In genomic region chr6:8791781-8792180, GRCm38 (mm10) we compare ENCODE assay signal across 22 mouse cellular contexts. TPM values are rescaled to one million over a fixed set of nuclear protein-coding genes. Genes with fewer than 3 reads are reported as not detected.
DNase-seq lines count a peak whose midpoint lies in the region; ATAC-seq and TF ChIP-seq lines count a peak whose summit lies in the region.
"Had no signal": no experiment of that assay in that cellular context is flagged by ENCODE, and none has a peak within 500 bp of the region (broad histone marks: within the 10 kb centered on the region; RNA-seq: fewer than 3 reads in every experiment).

No protein-coding gene starts in this region.

- DNase-seq in forebrain, embryonic 14.5 days (ENCODE audit: low spot score): peak; percentile 65
- no peak for DNase-seq in forebrain, embryonic 11.5 days (ENCODE audit: low spot score)
- peak; percentile 61 for DNase-seq in brain, embryonic 14.5 days (ENCODE audit: low read depth)
- DNase-seq in forebrain, postnatal 0 days: no peak
- DNase-seq: adrenal gland, postnatal 10 days; adrenal gland, postnatal 25 days; B cell, adult 2 months; cerebellum, adult 11-12 months; cerebellum, adult 2 months; cerebellum, adult 9-10 months; cerebellum, postnatal 10 days; cerebellum, postnatal 25 days had no signal

- TF ChIP-seq POLR2A in brain, embryonic 14.5 days (IDR thresholded peaks at IDR 0.05; ENCODE audit: borderline replicate concordance, extremely low read depth, insufficient read depth, insufficient read length, poor library complexity, severe bottlenecking): no peak

- no peaks in the 10 kb centered on the region for H3K36me3 ChIP-seq in forebrain, embryonic 12.5 days (replicated peaks)
- no peaks in the 10 kb centered on the region for H3K36me3 ChIP-seq in forebrain, embryonic 15.5 days
- H3K36me3 ChIP-seq in forebrain, embryonic 14.5 days (ENCODE audit: control insufficient read depth, insufficient read depth, low read length): no peaks in the 10 kb centered on the region
- H3K36me3 ChIP-seq in forebrain, embryonic 11.5 days (ENCODE audit: control insufficient read depth, insufficient read depth, low read length): no peaks in the 10 kb centered on the region
- no peaks in the 10 kb centered on the region for H3K36me3 ChIP-seq in forebrain, postnatal 0 days (ENCODE audit: insufficient read depth)
- H3K36me3 ChIP-seq: embryonic facial prominence, embryonic 10.5 days; embryonic facial prominence, embryonic 12.5 days; G1E had no signal

- peak; percentile 3; the same call in 1 of the 2 replicates for ATAC-seq in forebrain, embryonic 12.5 days (ENCODE audit: low FRiP score)
- no peak; the same call in 1 of the 2 replicates for ATAC-seq in forebrain, embryonic 15.5 days (replicated peaks)
- ATAC-seq in forebrain, embryonic 14.5 days: peak; percentile 66
- ATAC-seq in forebrain, embryonic 11.5 days (replicated peaks; ENCODE audit: low FRiP score): no peak; the same call in 1 of the 2 replicates
- peak; percentile 25; the same call in 1 of the 2 replicates for ATAC-seq in forebrain, postnatal 0 days
- no peak for ATAC-seq in megakaryocyte, adult 5-6 weeks (ENCODE audit: poor library complexity, severe bottlenecking)
- ATAC-seq: activated CD4-positive, CD25-positive, alpha-beta regulatory T cell, adult 4 months; CD4-positive, CD25-positive, alpha-beta regulatory T cell, adult 4 months; Patski had no signal

- 34% methylated on average over 3 of the region's 3 CpGs for WGBS in forebrain, embryonic 12.5 days
- WGBS in forebrain, embryonic 15.5 days: 14% methylated on average over 3 of the region's 3 CpGs
- WGBS in forebrain, embryonic 14.5 days: 5% methylated on average over 3 of the region's 3 CpGs
- WGBS in forebrain, embryonic 11.5 days: 54% methylated on average over 3 of the region's 3 CpGs
- WGBS in forebrain, postnatal 0 days: 20% methylated on average over 3 of the region's 3 CpGs

- H3K27ac ChIP-seq in forebrain, embryonic 12.5 days: no peak overlapping the region
- H3K27ac ChIP-seq in forebrain, embryonic 15.5 days (replicated peaks): no peak overlapping the region
- H3K27ac ChIP-seq in forebrain, embryonic 14.5 days (ENCODE audit: low read depth, low read length): no peak overlapping the region
- H3K27ac ChIP-seq in forebrain, embryonic 11.5 days (ENCODE audit: low read depth, low read length): no peak overlapping the region
- no peak overlapping the region for H3K27ac ChIP-seq in forebrain, postnatal 0 days (ENCODE audit: low read depth, low read length)
- H3K27ac ChIP-seq: embryonic facial prominence, embryonic 10.5 days; embryonic facial prominence, embryonic 12.5 days had no signal

- H3K9ac ChIP-seq in forebrain, embryonic 12.5 days: no peak overlapping the region
- no peak overlapping the region for H3K9ac ChIP-seq in forebrain, embryonic 15.5 days (replicated peaks)
- no peak overlapping the region for H3K9ac ChIP-seq in forebrain, embryonic 14.5 days (ENCODE audit: low read length)
- H3K9ac ChIP-seq in forebrain, embryonic 11.5 days (ENCODE audit: low read length): no peak overlapping the region
- no peak overlapping the region for H3K9ac ChIP-seq in forebrain, postnatal 0 days
- H3K9ac ChIP-seq: embryonic facial prominence, embryonic 12.5 days had no signal

- no peaks in the 10 kb centered on the region for H3K27me3 ChIP-seq in forebrain, embryonic 12.5 days
- no peaks in the 10 kb centered on the region for H3K27me3 ChIP-seq in forebrain, embryonic 15.5 days
- H3K27me3 ChIP-seq in forebrain, embryonic 14.5 days (replicated peaks; ENCODE audit: control insufficient read depth, insufficient read depth, low read length): no peaks in the 10 kb centered on the region
- no peaks in the 10 kb centered on the region for H3K27me3 ChIP-seq in forebrain, embryonic 11.5 days (ENCODE audit: control insufficient read depth, insufficient read depth, low read length)
- H3K27me3 ChIP-seq in forebrain, postnatal 0 days (ENCODE audit: insufficient read depth, low read length): no peaks in the 10 kb centered on the region
- H3K27me3 ChIP-seq: CH12.LX; embryonic facial prominence, embryonic 12.5 days had no signal

- no peak overlapping the region for H3K4me2 ChIP-seq in forebrain, embryonic 12.5 days
- H3K4me2 ChIP-seq in forebrain, embryonic 15.5 days (replicated peaks): no peak overlapping the region
- H3K4me2 ChIP-seq in forebrain, embryonic 14.5 days (ENCODE audit: low read length): no peak overlapping the region
- no peak overlapping the region for H3K4me2 ChIP-seq in forebrain, embryonic 11.5 days (ENCODE audit: low read depth, low read length, severe bottlenecking)
- H3K4me2 ChIP-seq in forebrain, postnatal 0 days (ENCODE audit: low read depth): no peak overlapping the region
- H3K4me2 ChIP-seq: embryonic facial prominence, embryonic 12.5 days had no signal

- H3K4me3 ChIP-seq in forebrain, embryonic 12.5 days (replicated peaks): no peak overlapping the region
- H3K4me3 ChIP-seq in forebrain, embryonic 15.5 days: no peak overlapping the region
- H3K4me3 ChIP-seq in forebrain, embryonic 14.5 days (ENCODE audit: low read depth, low read length): no peak overlapping the region
- H3K4me3 ChIP-seq in forebrain, embryonic 11.5 days (ENCODE audit: low read depth, low read length): no peak overlapping the region
- H3K4me3 ChIP-seq in forebrain, postnatal 0 days (ENCODE audit: low read depth, low read length): no peak overlapping the region
- H3K4me3 ChIP-seq: embryonic facial prominence, embryonic 10.5 days; embryonic facial prominence, embryonic 12.5 days had no signal

- no peaks in the 10 kb centered on the region for H3K4me1 ChIP-seq in forebrain, embryonic 12.5 days
- H3K4me1 ChIP-seq in forebrain, embryonic 15.5 days: no peaks in the 10 kb centered on the region
- H3K4me1 ChIP-seq in forebrain, embryonic 14.5 days (ENCODE audit: control insufficient read depth, insufficient read depth, low read length): no peaks in the 10 kb centered on the region
- H3K4me1 ChIP-seq in forebrain, embryonic 11.5 days (replicated peaks; ENCODE audit: control insufficient read depth, insufficient read depth, low read length): no peaks in the 10 kb centered on the region
- H3K4me1 ChIP-seq in forebrain, postnatal 0 days (ENCODE audit: insufficient read depth): no peaks in the 10 kb centered on the region
- H3K4me1 ChIP-seq: embryonic facial prominence, embryonic 10.5 days; embryonic facial prominence, embryonic 12.5 days had no signal

- no peaks in the 10 kb centered on the region for H3K9me3 ChIP-seq in forebrain, embryonic 12.5 days
- no peaks in the 10 kb centered on the region for H3K9me3 ChIP-seq in forebrain, embryonic 15.5 days
- H3K9me3 ChIP-seq in forebrain, embryonic 14.5 days (replicated peaks; ENCODE audit: control insufficient read depth, low read length): no peaks in the 10 kb centered on the region
- no peaks in the 10 kb centered on the region for H3K9me3 ChIP-seq in forebrain, embryonic 11.5 days (ENCODE audit: control insufficient read depth, low read length)
- H3K9me3 ChIP-seq in forebrain, postnatal 0 days (ENCODE audit: low read length): no peaks in the 10 kb centered on the region
- H3K9me3 ChIP-seq: embryonic facial prominence, embryonic 10.5 days; embryonic facial prominence, embryonic 12.5 days; G1E had no signal

- TF ChIP-seq CTCF in brain, embryonic 14.5 days (IDR thresholded peaks at IDR 0.05; ENCODE audit: borderline replicate concordance, extremely low read depth, insufficient read depth, insufficient read length): no peak
- no peak for TF ChIP-seq CTCF in forebrain, postnatal 0 days (IDR thresholded peaks at IDR 0.05; ENCODE audit: low read depth)

RNA-seq across cellular contexts. Expression of gene Ica1, which starts 13.5 kb away (rescaled TPM):
- polyA plus RNA-seq in forebrain, embryonic 12.5 days (2016; fragmentation: Nextera tagmentation; extraction: Ambion mirVana): 16.4 and 17.5 TPM in 2 replicates
- polyA plus RNA-seq in forebrain, embryonic 15.5 days (2015; fragmentation: Nextera tagmentation; extraction: Ambion mirVana): 41.6 and 43.9 TPM in 2 replicates
- polyA plus RNA-seq in forebrain, embryonic 14.5 days (2014; fragmentation: Nextera tagmentation; extraction: Ambion mirVana): 44.0 and 48.4 TPM in 2 replicates
- polyA plus RNA-seq in forebrain, embryonic 11.5 days (2014; fragmentation: Nextera tagmentation; extraction: Ambion mirVana): 11.6 and 13.2 TPM in 2 replicates
- 15.6 and 20.0 TPM in 2 replicates for polyA plus RNA-seq in brain, embryonic 14.5 days (2012; rRNA removed)
- total RNA-seq in forebrain, postnatal 0 days (2014; rRNA removed): 64.4 and 72.5 TPM in 2 replicates
- 92.0 and 98.6 TPM in 2 replicates for polyA plus RNA-seq in forebrain, postnatal 0 days (2015; fragmentation: Nextera tagmentation; extraction: Ambion mirVana)
- 4.4 and 7.2 TPM in 2 replicates for total RNA-seq in megakaryocyte, adult 5-6 weeks (2015)
- total RNA-seq in megakaryocyte, adult 5-6 weeks (2017): 4.8 and 13.3 TPM in 2 replicates

Comparison
In these comparisons a context has a peak if more than half of its experiments do, and no peak if none do; other contexts are left out.
1. ATAC-seq: peak in forebrain, embryonic 12.5 days (single experiment), forebrain, embryonic 14.5 days (single experiment) and forebrain, postnatal 0 days (single experiment); none in forebrain, embryonic 15.5 days (single experiment), forebrain, embryonic 11.5 days (single experiment) and megakaryocyte, adult 5-6 weeks (single experiment).
2. DNase-seq: peak in forebrain, embryonic 14.5 days (single experiment) and brain, embryonic 14.5 days (single experiment); none in forebrain, embryonic 11.5 days (single experiment) and forebrain, postnatal 0 days (single experiment).